Mouse (Mus musculus) hindbrain, embryonic 12.5 days (tissue): ENCODE measurements around the gene Lamb2. TPM values are rescaled to one million over a fixed set of nuclear protein-coding genes. Genes with fewer than 3 reads are reported as not detected.

Source experiments
- ATAC-seq: fragments of 200-750 bp; cut with Nextera tagmentation; 2 replicates; pipeline ENCODE4 v1.8.0; 2017; ENCODE audit warnings: moderate TSS enrichment; ENCODE audit not compliant: low FRiP score
- H3K27ac ChIP-seq: fragments of 300-500 bp; sonication (generic); 2 replicates; pipeline ENCODE4 v1.5.1; 2016; ENCODE audit warnings: mild to moderate bottlenecking
- H3K27me3 ChIP-seq: fragments of 300-500 bp; sonication (generic); 2 replicates; pipeline ENCODE4 v1.6.1; 2016; ENCODE audit warnings: mild to moderate bottlenecking
- H3K36me3 ChIP-seq: fragments of 300-500 bp; sonication (generic); 2 replicates; pipeline ENCODE4 v1.6.1; 2016; ENCODE audit warnings: mild to moderate bottlenecking
- H3K4me1 ChIP-seq: fragments of 300-500 bp; sonication (generic); 2 replicates; pipeline ENCODE4 v1.6.1; 2016
- H3K4me2 ChIP-seq: fragments of 300-500 bp; sonication (generic); replicated peaks from 2 replicates; pipeline ENCODE4 v1.6.1; 2016; ENCODE audit warnings: mild to moderate bottlenecking
- H3K4me3 ChIP-seq: fragments of 300-500 bp; sonication (generic); 2 replicates; pipeline ENCODE4 v1.5.1; 2016; ENCODE audit warnings: mild to moderate bottlenecking
- H3K9ac ChIP-seq: fragments of 300-500 bp; sonication (generic); 2 replicates; pipeline ENCODE4 v1.6.1; 2016; ENCODE audit warnings: mild to moderate bottlenecking, moderate library complexity
- H3K9me3 ChIP-seq: fragments of 300-500 bp; sonication (generic); replicated peaks from 2 replicates; pipeline ENCODE4 v1.6.1; 2016; ENCODE audit warnings: mild to moderate bottlenecking
- WGBS: fragments of 180-500 bp; shearing (Covaris S2); methylation state at CpG from one replicate; pipeline ENCODE4 v1.1.7; 2016; 5-methylcytosine and 5-hydroxymethylcytosine counted together
- polyA plus RNA-seq: library from polyadenylated mRNA; unstranded; fragments of >200 nt; fragmentation: Nextera tagmentation; extraction: Ambion mirVana; gene quantifications from 2 replicates; pipeline ENCODE4 v1.2.1, GENCODE M21; 2016

Lamb2 gene
- polyA plus RNA-seq, 1 experiment from 2014 or later = 44.1 TPM

DNA sequence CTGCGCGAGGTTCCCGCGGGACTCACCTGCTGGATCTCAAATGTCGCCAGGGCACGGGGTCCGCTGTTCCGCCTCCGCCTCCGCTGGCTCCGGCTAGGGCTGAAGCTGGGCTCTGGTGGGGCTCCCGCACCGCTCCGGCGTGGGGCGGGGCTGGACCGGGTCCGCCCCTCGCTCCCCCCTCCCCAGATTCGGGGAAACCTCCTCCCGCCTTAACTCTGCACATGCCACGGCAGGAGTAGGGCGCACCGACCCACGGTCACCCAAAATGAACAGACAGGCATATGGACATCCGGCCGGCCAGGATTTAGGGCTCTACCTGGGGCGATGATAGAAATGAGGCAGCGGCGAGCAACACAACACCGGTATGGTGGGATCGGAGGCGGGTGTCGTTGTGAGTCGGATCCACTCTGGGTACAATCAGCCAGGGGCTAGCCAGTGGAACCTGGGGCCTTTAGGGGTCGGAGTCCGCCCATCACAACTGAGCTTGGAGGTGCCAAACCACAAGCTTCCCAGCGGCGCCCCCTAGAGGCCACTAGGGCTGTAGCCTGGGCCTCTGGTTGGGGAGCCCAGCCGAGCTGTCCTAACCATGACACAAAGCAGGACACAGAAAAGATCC is 27.1 kb upstream of the Lamb2 start:
- Histone ChIP-seq H3K4me1 (peaks cover 39% of the 10 kb centered on the region), H3K27ac (peak overlapping the region; percentile 92), H3K4me3 (peak overlapping the region; percentile 57), H3K9ac (peak overlapping the region; percentile 76), H3K9me3 (no peaks in the 10 kb centered on the region), H3K4me2 (peak overlapping the region; percentile 82), H3K36me3 (peaks cover 15% of the 10 kb centered on the region), H3K27me3 (peaks cover 4% of the 10 kb centered on the region; the same call in 1 of the 2 replicates)
- peak; percentile 79 for ATAC-seq
- under 1% methylated on average over 40 of the region's 40 CpGs for WGBS

GRCm38 (mm10) chr9:108452911-108453310 is 26.6 kb upstream of the Lamb2 start:
- Histone ChIP-seq H3K27me3 (peaks cover 6% of the 10 kb centered on the region; the same call in 1 of the 2 replicates), H3K4me3 (peak overlapping the region; percentile 57), H3K9ac (peak overlapping the region; percentile 76), H3K36me3 (peaks cover 10% of the 10 kb centered on the region), H3K4me1 (peaks cover 39% of the 10 kb centered on the region), H3K27ac (peak overlapping the region; percentile 92), H3K9me3 (no peaks in the 10 kb centered on the region), H3K4me2 (peak overlapping the region; percentile 82)
- ATAC-seq = peak; percentile 14; the same call in 1 of the 2 replicates
- WGBS = 53% methylated on average over 6 of the region's 6 CpGs

GRCm38 (mm10) chr9:108453458-108453857 is 26.1 kb upstream of the Lamb2 start:
- no peak overlapping the region for H3K4me3 ChIP-seq
- WGBS = 82% methylated on average over 4 of the region's 4 CpGs
- ATAC-seq = no peak
- H3K9me3 ChIP-seq = no peaks in the 10 kb centered on the region
- no peak overlapping the region for H3K27ac ChIP-seq
- H3K27me3 ChIP-seq = peaks cover 8% of the 10 kb centered on the region; the same call in 1 of the 2 replicates
- no peak overlapping the region for H3K9ac ChIP-seq
- H3K36me3 ChIP-seq = peaks cover 5% of the 10 kb centered on the region
- peak overlapping the region; percentile 82; the same call in 1 of the 2 replicates for H3K4me2 ChIP-seq
- H3K4me1 ChIP-seq = peaks cover 39% of the 10 kb centered on the region

DNA sequence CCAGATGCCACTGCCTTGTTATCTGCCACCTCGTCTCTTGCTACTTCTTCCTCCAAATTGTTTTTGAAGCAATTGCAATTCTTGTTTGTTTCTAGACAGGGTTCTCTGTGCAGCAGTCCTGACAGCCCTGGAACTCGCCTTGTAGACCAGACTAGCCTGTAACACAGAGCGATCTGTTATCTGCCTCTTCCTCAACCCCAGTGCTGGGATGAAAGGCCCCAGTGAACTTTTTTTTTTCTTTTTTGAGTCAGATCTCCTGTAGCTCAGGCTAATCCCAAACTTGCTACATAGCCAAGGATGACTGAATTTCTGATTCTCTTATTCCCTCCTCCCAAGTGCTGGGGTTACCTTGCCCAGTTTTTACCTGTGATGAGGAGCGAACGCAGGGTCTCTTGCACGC is 25.1 kb upstream of the Lamb2 start:
- Histone ChIP-seq H3K4me1 (peaks cover 31% of the 10 kb centered on the region), H3K4me3 (no peak overlapping the region), H3K27ac (no peak overlapping the region), H3K9me3 (no peaks in the 10 kb centered on the region), H3K27me3 (peaks cover 14% of the 10 kb centered on the region), H3K36me3 (no peaks in the 10 kb centered on the region), H3K4me2 (no peak overlapping the region), H3K9ac (no peak overlapping the region)
- WGBS = 86% methylated on average over 6 of the region's 6 CpGs
- ATAC-seq = no peak

GRCm38 (mm10) chr9:108455747-108456571 is 23.6 kb upstream of the Lamb2 start:
- ATAC-seq = no peak
- H3K27ac ChIP-seq = no peak overlapping the region
- H3K9me3 ChIP-seq = no peaks in the 10 kb centered on the region
- no peak overlapping the region for H3K4me3 ChIP-seq
- H3K4me1 ChIP-seq = peaks cover 17% of the 10 kb centered on the region
- no peak overlapping the region for H3K9ac ChIP-seq
- peaks cover 14% of the 10 kb centered on the region for H3K27me3 ChIP-seq
- no peak overlapping the region for H3K4me2 ChIP-seq
- 81% methylated on average over 12 of the region's 12 CpGs for WGBS
- no peaks in the 10 kb centered on the region for H3K36me3 ChIP-seq

GRCm38 (mm10) chr9:108456953-108457352 is 22.6 kb upstream of the Lamb2 start:
- Histone ChIP-seq H3K4me3 (no peak overlapping the region), H3K27me3 (peaks cover 14% of the 10 kb centered on the region), H3K9ac (no peak overlapping the region), H3K4me1 (peaks cover 17% of the 10 kb centered on the region), H3K9me3 (no peaks in the 10 kb centered on the region), H3K36me3 (no peaks in the 10 kb centered on the region), H3K4me2 (no peak overlapping the region), H3K27ac (no peak overlapping the region)
- 89% methylated on average over 10 of the region's 10 CpGs for WGBS
- no peak for ATAC-seq

DNA sequence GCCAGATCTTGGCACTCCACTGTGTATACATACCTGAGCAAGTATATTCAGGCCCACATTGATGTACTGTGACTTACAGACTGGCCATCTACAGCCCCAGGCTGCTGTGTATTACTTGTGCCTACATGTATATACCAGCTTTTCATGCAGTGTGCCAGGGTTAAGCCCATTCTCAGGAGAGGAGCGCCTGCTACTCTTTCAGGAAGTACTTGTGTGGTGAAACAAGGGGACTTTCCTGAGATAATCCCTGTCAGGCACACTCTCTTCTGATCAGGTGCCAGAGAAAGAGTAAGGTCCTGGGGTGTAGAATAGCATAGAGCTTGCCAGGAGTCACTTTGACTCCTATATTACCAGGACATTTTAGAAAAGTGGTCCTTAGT is 19.6 kb upstream of the Lamb2 start:
- H3K4me2 ChIP-seq = peak overlapping the region; percentile 91
- no peak overlapping the region for H3K9ac ChIP-seq
- WGBS = 88% methylated on average over 1 of the region's 1 CpGs
- peaks cover 16% of the 10 kb centered on the region for H3K4me1 ChIP-seq
- H3K4me3 ChIP-seq = peak overlapping the region; percentile 93
- peak; percentile 18; the same call in 1 of the 2 replicates for ATAC-seq
- peaks cover 14% of the 10 kb centered on the region for H3K27me3 ChIP-seq
- H3K36me3 ChIP-seq = peaks cover 20% of the 10 kb centered on the region
- no peaks in the 10 kb centered on the region for H3K9me3 ChIP-seq
- H3K27ac ChIP-seq = peak overlapping the region; percentile 87

DNA sequence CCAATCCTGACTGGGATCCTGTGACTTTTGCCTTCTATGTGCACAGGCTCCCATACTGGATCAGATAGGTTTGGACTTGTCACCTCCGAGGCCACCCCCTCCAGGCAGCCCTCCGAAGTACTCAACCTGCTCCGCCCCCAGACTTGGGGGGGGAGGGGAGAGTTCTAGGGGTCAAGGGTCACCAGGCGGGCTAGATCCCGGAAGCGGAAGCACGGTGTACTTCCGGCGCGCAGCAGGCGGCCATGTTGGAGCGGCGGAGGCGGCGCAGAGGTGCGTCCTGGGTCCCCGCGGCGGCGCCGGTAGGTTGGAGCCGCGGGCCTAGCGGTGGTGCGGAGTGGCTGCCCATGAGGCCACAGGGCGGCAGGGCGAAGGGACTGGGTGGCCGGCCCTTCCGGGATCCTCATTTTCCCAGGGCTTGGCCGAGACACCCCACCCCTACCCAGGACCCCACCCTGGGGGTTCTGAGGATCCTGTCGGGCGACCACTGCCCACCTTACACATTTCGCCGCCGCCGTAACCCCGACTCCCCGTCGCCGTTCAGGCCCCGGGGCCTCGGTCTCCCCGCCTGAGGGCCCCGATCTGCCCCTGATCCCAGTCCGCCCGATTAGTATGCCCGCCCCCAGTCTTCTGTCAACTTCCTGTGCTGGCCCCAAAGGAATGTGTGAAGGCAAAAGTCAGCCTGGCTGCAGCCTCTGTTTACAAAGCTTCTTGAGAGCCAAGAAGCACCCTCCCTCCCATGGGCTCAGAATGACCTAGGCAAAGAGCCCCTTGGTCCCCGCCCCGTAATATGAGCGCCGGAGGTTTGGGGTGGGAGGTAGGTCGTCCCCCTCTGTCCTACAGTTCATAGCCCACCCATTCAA is 19.0 kb upstream of the Lamb2 start, which contains the start of gene Ccdc71:
Ccdc71 (plus strand) TSS at position 209 of the 860 bp plus-strand sequence.
- Histone ChIP-seq H3K4me1 (peaks cover 16% of the 10 kb centered on the region), H3K4me3 (peak within 1 kb of the TSS; percentile 93), H3K9ac (peak within 1 kb of the TSS; percentile 93), H3K27ac (peak within 1 kb of the TSS; percentile 87), H3K36me3 (peaks cover 26% of the 10 kb centered on the region), H3K27me3 (peaks cover 14% of the 10 kb centered on the region), H3K9me3 (no peaks in the 10 kb centered on the region), H3K4me2 (peak within 1 kb of the TSS; percentile 91)
- ATAC-seq = peak; percentile 83
- WGBS = 2% methylated on average over 38 of the region's 52 CpGs

GRCm38 (mm10) chr9:108461181-108461631 is 18.3 kb upstream of the Lamb2 start, which contains the start of gene Klhdc8b:
Klhdc8b (minus strand) TSS chr9:108461581.
- peak within 1 kb of the TSS; percentile 93 for H3K4me3 ChIP-seq
- H3K27me3 ChIP-seq = peaks cover 10% of the 10 kb centered on the region; the same call in 1 of the 2 replicates
- WGBS = 25% methylated on average over 11 of the region's 11 CpGs
- peaks cover 33% of the 10 kb centered on the region for H3K36me3 ChIP-seq
- H3K4me2 ChIP-seq = peak within 1 kb of the TSS; percentile 91
- no peaks in the 10 kb centered on the region for H3K9me3 ChIP-seq
- H3K9ac ChIP-seq = peak within 1 kb of the TSS; percentile 93
- H3K4me1 ChIP-seq = peaks cover 16% of the 10 kb centered on the region
- H3K27ac ChIP-seq = peak within 1 kb of the TSS; percentile 87
- 0 out of 2 replicates have a peak, but pooled peaks have one; percentile 14 for ATAC-seq

DNA sequence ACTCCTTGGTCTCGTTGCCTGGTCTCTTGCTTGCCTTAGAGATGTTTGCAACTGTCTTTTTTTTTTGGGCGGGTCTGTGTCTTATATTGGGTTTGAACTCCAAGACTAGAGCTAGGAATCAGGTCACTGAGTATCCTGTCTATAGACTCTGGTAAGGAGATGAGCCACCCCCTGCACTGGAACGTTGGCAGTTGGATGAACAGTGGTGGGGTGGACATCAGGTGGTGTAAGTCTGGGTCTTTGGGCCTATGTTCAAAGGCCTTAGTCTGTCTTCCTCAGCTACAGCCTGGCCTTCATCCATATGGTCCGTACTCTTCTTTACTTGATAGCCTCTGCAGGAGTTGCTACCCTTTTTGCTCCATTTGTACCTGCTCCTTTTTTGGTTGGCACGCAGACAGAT is 17.9 kb upstream of the Lamb2 start:
- WGBS = 87% methylated on average over 5 of the region's 5 CpGs
- no peak overlapping the region for H3K27ac ChIP-seq
- no peak for ATAC-seq

GRCm38 (mm10) chr9:108462192-108462591 is 17.3 kb upstream of the Lamb2 start:
- Histone ChIP-seq H3K27ac (no peak overlapping the region), H3K36me3 (peaks cover 34% of the 10 kb centered on the region), H3K4me3 (no peak overlapping the region), H3K9me3 (no peaks in the 10 kb centered on the region), H3K4me1 (peaks cover 16% of the 10 kb centered on the region), H3K4me2 (0 out of 2 replicates have a peak overlapping the region, but pooled peaks have one; percentile 91), H3K27me3 (peaks cover 10% of the 10 kb centered on the region; the same call in 1 of the 2 replicates), H3K9ac (no peak overlapping the region)
- ATAC-seq = no peak
- WGBS = 94% methylated on average over 10 of the region's 10 CpGs

More for the DNA sequence above, 17.9 kb upstream of the Lamb2 start:
- Histone ChIP-seq H3K36me3 (peaks cover 34% of the 10 kb centered on the region), H3K27me3 (peaks cover 10% of the 10 kb centered on the region; the same call in 1 of the 2 replicates), H3K4me3 (peak overlapping the region; percentile 93), H3K9me3 (no peaks in the 10 kb centered on the region), H3K4me1 (peaks cover 16% of the 10 kb centered on the region), H3K9ac (no peak overlapping the region; the same call in 1 of the 2 replicates), H3K4me2 (peak overlapping the region; percentile 91)
